Mouse (Mus musculus) liver, postnatal 0 days (tissue): ENCODE measurements around the gene Fasn.

Source experiments
- CTCF ChIP-seq: sonication (generic); IDR thresholded peaks from 2 replicates; pipeline ENCODE4 v1.5.1; 2016; ENCODE audit warnings: antibody characterized with exemption, low read depth
- EP300 ChIP-seq: IDR thresholded peaks from 2 replicates; pipeline ENCODE4 v1.6.1; 2016; ENCODE audit warnings: antibody characterized with exemption, low read depth, mild to moderate bottlenecking

- no peak for TF ChIP-seq CTCF
- TF ChIP-seq EP300: no peak
Measured at GRCm38 (mm10) chr11:120760236-120760635, 64.1 kb downstream of the Fasn start.
